Mouse (Mus musculus): ENCODE results near the gene Lrsam1. TPM values are rescaled to one million over a fixed set of nuclear protein-coding genes. Genes with fewer than 3 reads are reported as not detected.

Lrsam1 gene
- total and polyA plus RNA-seq, 3 experiments: 5.0 to 12.8 (median 9.5) TPM

DNA sequence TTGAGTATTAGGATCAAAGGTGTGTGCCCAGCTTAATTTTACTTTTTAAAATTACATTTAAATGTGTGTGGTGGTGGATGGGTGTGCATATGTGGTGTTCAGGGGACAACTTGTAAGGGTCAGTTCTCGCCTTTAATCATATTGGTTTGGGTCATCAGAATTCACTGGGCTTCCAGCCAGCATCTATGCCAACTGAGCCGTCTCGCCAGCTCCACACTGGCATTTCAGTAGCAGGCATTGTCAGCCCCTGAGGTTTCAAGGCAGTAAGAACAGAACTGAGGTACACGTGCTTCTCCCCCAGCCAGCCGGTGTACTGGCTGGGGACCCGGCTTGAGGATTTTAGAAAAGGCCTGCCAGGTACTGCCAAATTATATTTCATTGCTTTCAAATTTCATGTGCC is 35.7 kb upstream of the Lrsam1 start:
- DNase-seq (ENCODE audit: low spot score) (no peak), ATAC-seq (ENCODE audit: extremely low read depth, insufficient number of reproducible peaks, low FRiP score, poor library complexity, severe bottlenecking) (no peak)
- H3K27me3 ChIP-seq (ENCODE audit: insufficient read depth, low read length): peaks cover 31% of the 10 kb centered on the region
- TF ChIP-seq GATA1 (IDR thresholded peaks at IDR 0.05; ENCODE audit: borderline replicate concordance, low read length) (no peak), POLR2AphosphoS5 (IDR thresholded peaks at IDR 0.05; ENCODE audit: insufficient replicate concordance, low read depth, low read length) (no peak), TAL1 (conservative IDR thresholded peaks at IDR 0.05; ENCODE audit: low read depth, low read length) (no peak), GATA2 (IDR thresholded peaks at IDR 0.05; ENCODE audit: borderline replicate concordance, low read depth, low read length) (no peak), CTCF (IDR thresholded peaks at IDR 0.05; ENCODE audit: low read depth, low read length) (no peak)
- no peaks in the 10 kb centered on the region for H3K36me3 ChIP-seq (replicated peaks)
- H3K4me3 ChIP-seq (ENCODE audit: low read depth, low read length): no peak overlapping the region
- no peaks in the 10 kb centered on the region for H3K4me1 ChIP-seq (ENCODE audit: insufficient read depth, low read depth, low read length)
- H3K9me3 ChIP-seq (replicated peaks): no peaks in the 10 kb centered on the region

DNA sequence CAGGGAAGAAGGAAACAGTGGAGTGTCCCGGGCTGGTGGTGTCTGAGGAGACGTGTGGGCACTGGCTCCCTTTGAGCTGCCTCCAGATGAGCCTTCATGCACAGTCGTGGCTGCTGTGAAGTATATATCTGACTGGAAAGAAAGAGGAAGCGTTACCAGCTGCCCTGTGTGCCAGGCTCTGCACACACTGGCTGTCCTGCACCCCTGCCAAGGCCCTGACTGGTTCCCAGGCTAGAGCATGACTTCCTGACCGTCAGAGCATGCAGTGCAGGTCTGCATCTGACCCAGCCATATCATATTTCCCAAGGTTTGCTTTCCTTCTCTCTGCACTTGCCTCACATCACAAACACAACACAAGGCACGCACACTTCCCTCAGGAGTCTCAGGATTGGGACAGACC is 30.7 kb upstream of the Lrsam1 start:
- H3K27me3 ChIP-seq (ENCODE audit: insufficient read depth, low read length): peaks cover 39% of the 10 kb centered on the region
- no peak for ATAC-seq (ENCODE audit: extremely low read depth, insufficient number of reproducible peaks, low FRiP score, poor library complexity, severe bottlenecking)
- DNase-seq (ENCODE audit: low spot score): no peak
- H3K4me1 ChIP-seq (ENCODE audit: insufficient read depth, low read depth, low read length): no peaks in the 10 kb centered on the region
- no peaks in the 10 kb centered on the region for H3K36me3 ChIP-seq (replicated peaks)
- H3K9me3 ChIP-seq (replicated peaks): no peaks in the 10 kb centered on the region
- no peak for TF ChIP-seq CTCF (IDR thresholded peaks at IDR 0.05; ENCODE audit: low read depth, low read length)
- TF ChIP-seq GATA2 (IDR thresholded peaks at IDR 0.05; ENCODE audit: borderline replicate concordance, low read depth, low read length): no peak
- no peak for TF ChIP-seq TAL1 (conservative IDR thresholded peaks at IDR 0.05; ENCODE audit: low read depth, low read length)
- TF ChIP-seq POLR2AphosphoS5 (IDR thresholded peaks at IDR 0.05; ENCODE audit: insufficient replicate concordance, low read depth, low read length): no peak
- no peak for TF ChIP-seq GATA1 (IDR thresholded peaks at IDR 0.05; ENCODE audit: borderline replicate concordance, low read length)
- H3K4me3 ChIP-seq (ENCODE audit: low read depth, low read length): no peak overlapping the region

DNA sequence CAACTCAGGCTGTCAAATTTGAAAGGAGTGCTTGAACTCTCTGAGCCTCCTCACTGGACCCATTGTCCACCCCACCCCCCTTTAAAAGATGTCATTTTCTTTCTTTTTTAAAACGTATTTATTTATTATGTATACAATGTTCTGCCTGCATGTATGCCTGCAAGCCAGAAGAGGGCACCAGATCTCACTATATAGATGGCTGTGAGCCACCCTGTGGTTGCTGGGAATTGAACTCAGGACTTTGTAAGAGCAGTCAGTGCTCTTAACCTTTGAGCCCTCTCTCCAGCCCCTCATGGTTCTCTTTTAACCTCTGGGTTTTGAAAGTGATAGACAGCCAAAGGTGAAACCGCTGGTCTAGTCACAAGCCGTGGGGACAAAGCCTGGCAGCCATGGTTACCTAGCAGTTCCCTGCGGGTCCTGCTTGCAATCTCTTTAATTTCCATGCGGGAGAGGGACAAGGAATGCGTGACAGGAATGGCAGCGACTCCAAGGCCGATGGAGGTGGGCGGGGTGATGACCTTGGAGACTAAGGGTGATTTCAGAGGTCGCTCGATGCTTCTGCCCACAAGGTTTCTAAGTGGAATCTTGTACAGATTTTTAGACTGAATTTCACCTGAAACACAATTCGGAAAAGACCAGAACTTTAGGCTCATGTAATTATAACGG is 28.9 kb upstream of the Lrsam1 start:
- ATAC-seq (ENCODE audit: extremely low read depth, insufficient number of reproducible peaks, low FRiP score, poor library complexity, severe bottlenecking) (no peak), DNase-seq (ENCODE audit: low spot score) (no peak)
- H3K4me1 ChIP-seq (ENCODE audit: insufficient read depth, low read depth, low read length): no peaks in the 10 kb centered on the region
- no peaks in the 10 kb centered on the region for H3K36me3 ChIP-seq (replicated peaks)
- peaks cover 51% of the 10 kb centered on the region for H3K27me3 ChIP-seq (ENCODE audit: insufficient read depth, low read length)
- no peak overlapping the region for H3K4me3 ChIP-seq (ENCODE audit: low read depth, low read length)
- no peaks in the 10 kb centered on the region for H3K9me3 ChIP-seq (replicated peaks)
- TF ChIP-seq POLR2AphosphoS5 (IDR thresholded peaks at IDR 0.05; ENCODE audit: insufficient replicate concordance, low read depth, low read length) (no peak), CTCF (IDR thresholded peaks at IDR 0.05; ENCODE audit: low read depth, low read length) (no peak), TAL1 (conservative IDR thresholded peaks at IDR 0.05; ENCODE audit: low read depth, low read length) (no peak), GATA2 (IDR thresholded peaks at IDR 0.05; ENCODE audit: borderline replicate concordance, low read depth, low read length) (no peak), GATA1 (IDR thresholded peaks at IDR 0.05; ENCODE audit: borderline replicate concordance, low read length) (no peak)

DNA sequence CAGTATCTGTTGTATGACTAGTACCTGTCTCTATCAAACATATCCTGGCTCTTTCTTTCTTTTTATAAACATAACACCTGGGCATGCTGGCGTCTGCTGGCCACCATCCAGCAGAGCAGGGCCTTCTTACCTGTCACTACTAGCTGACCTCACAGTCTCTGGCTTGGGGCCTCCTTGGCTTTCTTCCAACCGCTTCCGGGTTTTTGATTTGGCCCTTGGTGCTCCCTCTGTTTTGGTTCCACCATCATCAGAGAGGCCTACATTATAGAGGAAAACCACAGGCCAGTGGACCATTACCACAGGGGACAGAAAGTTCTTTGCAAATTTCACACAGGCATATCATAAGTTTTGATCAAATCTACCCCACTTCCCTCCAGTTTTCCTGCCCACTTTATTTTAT is 28.0 kb upstream of the Lrsam1 start:
- no peak for TF ChIP-seq GATA1 (IDR thresholded peaks at IDR 0.05; ENCODE audit: borderline replicate concordance, low read length)
- no peak for TF ChIP-seq TAL1 (conservative IDR thresholded peaks at IDR 0.05; ENCODE audit: low read depth, low read length)
- TF ChIP-seq CTCF (IDR thresholded peaks at IDR 0.05; ENCODE audit: low read depth, low read length): no peak
- no peak for TF ChIP-seq POLR2AphosphoS5 (IDR thresholded peaks at IDR 0.05; ENCODE audit: insufficient replicate concordance, low read depth, low read length)
- no peak for TF ChIP-seq GATA2 (IDR thresholded peaks at IDR 0.05; ENCODE audit: borderline replicate concordance, low read depth, low read length)
- no peaks in the 10 kb centered on the region for H3K9me3 ChIP-seq (replicated peaks)
- no peaks in the 10 kb centered on the region for H3K4me1 ChIP-seq (ENCODE audit: insufficient read depth, low read depth, low read length)
- H3K36me3 ChIP-seq (replicated peaks): no peaks in the 10 kb centered on the region
- no peak overlapping the region for H3K4me3 ChIP-seq (ENCODE audit: low read depth, low read length)
- DNase-seq (ENCODE audit: low spot score) (no peak), ATAC-seq (ENCODE audit: extremely low read depth, insufficient number of reproducible peaks, low FRiP score, poor library complexity, severe bottlenecking) (no peak)
- H3K27me3 ChIP-seq (ENCODE audit: insufficient read depth, low read length): peaks cover 45% of the 10 kb centered on the region

DNA sequence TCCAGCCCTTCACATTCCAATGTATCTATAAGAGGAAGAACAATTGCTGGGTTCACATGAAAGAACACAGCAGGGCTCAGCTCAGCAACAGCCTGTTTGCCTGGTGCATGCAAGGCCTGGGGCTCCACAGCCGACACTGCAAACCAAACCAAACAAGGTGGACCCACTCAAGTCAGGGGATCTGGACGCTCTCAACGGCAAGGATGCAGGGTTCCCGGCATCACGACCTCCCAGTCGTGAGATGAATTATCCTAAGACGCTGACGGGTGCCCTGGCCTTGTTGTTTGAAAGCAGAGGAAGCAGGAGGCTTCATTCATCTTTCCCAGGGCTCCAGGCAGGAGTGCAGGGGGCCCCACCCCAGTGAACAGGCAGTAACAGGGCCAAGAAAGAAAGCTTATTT is 24.4 kb upstream of the Lrsam1 start:
- no peaks in the 10 kb centered on the region for H3K9me3 ChIP-seq (replicated peaks)
- TF ChIP-seq CTCF (IDR thresholded peaks at IDR 0.05; ENCODE audit: low read depth, low read length) (no peak), TAL1 (conservative IDR thresholded peaks at IDR 0.05; ENCODE audit: low read depth, low read length) (no peak), GATA2 (IDR thresholded peaks at IDR 0.05; ENCODE audit: borderline replicate concordance, low read depth, low read length) (no peak), POLR2AphosphoS5 (IDR thresholded peaks at IDR 0.05; ENCODE audit: insufficient replicate concordance, low read depth, low read length) (no peak), GATA1 (IDR thresholded peaks at IDR 0.05; ENCODE audit: borderline replicate concordance, low read length) (no peak)
- DNase-seq (ENCODE audit: low spot score) (no peak), ATAC-seq (ENCODE audit: extremely low read depth, insufficient number of reproducible peaks, low FRiP score, poor library complexity, severe bottlenecking) (no peak)
- H3K4me3 ChIP-seq (ENCODE audit: low read depth, low read length): no peak overlapping the region
- H3K27me3 ChIP-seq (ENCODE audit: insufficient read depth, low read length): peaks cover 28% of the 10 kb centered on the region
- peaks cover 20% of the 10 kb centered on the region for H3K4me1 ChIP-seq (ENCODE audit: insufficient read depth, low read depth, low read length)
- H3K36me3 ChIP-seq (replicated peaks): no peaks in the 10 kb centered on the region

DNA sequence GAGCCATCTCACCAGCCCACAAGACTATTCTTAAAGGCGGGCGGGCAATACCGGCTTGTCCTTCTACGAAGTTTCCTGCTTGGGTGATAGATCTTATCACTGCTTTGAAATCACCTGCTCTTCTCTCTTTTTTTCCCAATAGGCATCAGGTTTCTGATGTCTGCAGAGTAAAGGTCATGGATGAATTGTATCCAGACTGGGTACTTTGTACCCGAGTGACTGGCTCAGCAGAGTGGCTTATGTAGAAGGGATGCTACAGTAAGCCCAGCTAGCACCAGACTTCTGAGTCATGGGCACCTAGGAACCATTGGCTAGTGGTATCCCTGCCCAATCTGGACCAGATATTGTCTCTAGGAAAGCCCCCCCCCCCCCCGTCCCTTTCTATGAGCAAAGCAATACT is 22.2 kb upstream of the Lrsam1 start:
- Histone ChIP-seq H3K9me3 (replicated peaks) (no peaks in the 10 kb centered on the region), H3K4me3 (ENCODE audit: low read depth, low read length) (no peak overlapping the region), H3K27me3 (ENCODE audit: insufficient read depth, low read length) (peaks cover 28% of the 10 kb centered on the region), H3K4me1 (ENCODE audit: insufficient read depth, low read depth, low read length) (peaks cover 36% of the 10 kb centered on the region), H3K36me3 (replicated peaks) (peaks cover 9% of the 10 kb centered on the region)
- DNase-seq (ENCODE audit: low spot score) (no peak), ATAC-seq (ENCODE audit: extremely low read depth, insufficient number of reproducible peaks, low FRiP score, poor library complexity, severe bottlenecking) (no peak)
- TF ChIP-seq TAL1 (conservative IDR thresholded peaks at IDR 0.05; ENCODE audit: low read depth, low read length): no peak
- TF ChIP-seq GATA1 (IDR thresholded peaks at IDR 0.05; ENCODE audit: borderline replicate concordance, low read length): no peak
- no peak for TF ChIP-seq CTCF (IDR thresholded peaks at IDR 0.05; ENCODE audit: low read depth, low read length)
- TF ChIP-seq GATA2 (IDR thresholded peaks at IDR 0.05; ENCODE audit: borderline replicate concordance, low read depth, low read length): no peak
- no peak for TF ChIP-seq POLR2AphosphoS5 (IDR thresholded peaks at IDR 0.05; ENCODE audit: insufficient replicate concordance, low read depth, low read length)
